Mouse (Mus musculus): Measurements from ENCODE around the gene Rell1.
A peak's percentile ranks its signal among the peaks of the same experiment; 100 is the strongest.

The Rell1 gene

DNA sequence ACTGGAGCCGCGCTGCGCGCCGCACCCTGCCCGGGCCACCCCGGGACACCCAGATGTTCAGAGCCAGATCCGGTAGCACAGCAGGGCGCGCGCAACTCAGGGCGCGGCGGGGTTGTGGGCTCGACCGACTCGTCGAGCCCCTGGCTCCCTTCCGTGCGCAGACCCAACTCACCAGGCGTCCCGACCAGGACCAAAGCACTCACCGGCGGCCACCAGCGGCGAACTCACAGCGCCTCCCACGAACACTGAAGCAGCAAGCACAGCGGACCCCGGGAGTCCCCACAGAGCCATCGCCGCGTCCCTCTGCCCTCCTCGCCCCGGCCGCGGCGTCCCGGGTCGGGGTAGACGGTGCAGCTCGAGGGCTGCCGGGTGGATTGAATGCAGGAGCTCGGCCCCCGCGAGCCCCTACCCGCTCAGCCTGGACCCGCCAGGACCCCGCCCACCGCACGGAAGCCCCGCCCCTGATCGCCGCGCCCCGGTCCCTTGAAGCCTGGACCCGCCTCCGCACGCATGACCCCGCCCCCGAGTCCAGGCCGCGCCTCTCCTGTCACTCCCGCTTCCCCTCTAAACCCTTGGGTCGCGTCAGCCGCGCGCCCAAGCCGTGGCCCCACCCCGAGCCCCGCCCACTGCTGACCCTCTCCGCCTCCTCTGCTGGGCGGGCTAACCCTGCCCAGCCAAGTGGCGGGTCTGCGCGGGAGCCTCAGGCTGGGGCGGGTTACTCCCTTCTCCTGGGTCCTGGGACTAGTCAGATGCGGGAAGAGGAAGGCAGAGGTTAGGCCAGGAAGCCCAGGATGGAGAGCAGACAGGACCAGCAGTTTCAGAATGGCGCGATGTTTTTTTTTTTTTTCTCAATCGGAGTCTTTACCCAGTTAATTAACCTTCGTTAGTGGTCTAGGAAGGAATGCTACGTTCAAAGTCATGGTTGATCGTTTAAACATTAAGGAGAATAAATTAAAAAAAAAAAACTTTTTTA is at the start of gene Rell1:
TSS of gene Rell1 (minus strand) at position 455 of the 973 bp plus-strand sequence.
- DNase-seq, result peak; percentile 96 to 98

DNA sequence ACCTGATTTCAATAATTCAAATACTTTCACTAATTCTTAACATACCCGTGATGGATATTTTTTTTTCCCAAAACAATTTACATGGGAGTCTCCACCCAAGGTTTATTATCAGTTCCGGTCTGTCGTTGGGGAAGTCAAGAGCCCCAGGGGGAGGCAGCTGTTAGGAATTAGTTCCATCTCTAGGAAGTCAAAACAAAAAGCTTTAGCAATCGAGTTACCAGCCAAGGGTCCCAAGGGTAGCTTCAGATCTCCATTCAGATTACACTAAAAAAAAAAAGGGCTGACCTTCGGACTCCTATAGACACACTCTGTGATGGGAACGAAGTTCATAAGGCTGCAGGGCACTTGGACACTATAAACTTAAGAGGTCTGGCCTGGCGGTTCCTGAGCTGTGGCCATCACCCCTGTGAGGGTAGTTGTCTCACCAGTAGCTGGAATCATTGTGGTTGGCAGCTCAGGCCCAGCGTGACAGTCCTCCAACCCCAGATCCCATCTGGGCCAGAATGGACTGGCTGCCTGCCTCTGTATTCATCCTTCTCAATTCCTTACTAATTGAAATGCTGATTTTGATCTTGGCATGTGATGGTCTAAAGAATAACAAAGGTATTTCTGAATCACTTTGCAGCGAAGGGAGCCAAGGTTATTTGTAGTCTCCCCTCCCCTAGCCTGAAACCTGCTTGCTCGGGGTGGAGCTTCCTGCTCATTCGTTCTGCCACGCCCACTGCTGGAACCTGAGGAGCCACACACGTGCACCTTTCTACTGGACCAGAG is 44.1 kb upstream of the Rell1 start:
- DNase-seq, result no peak

DNA sequence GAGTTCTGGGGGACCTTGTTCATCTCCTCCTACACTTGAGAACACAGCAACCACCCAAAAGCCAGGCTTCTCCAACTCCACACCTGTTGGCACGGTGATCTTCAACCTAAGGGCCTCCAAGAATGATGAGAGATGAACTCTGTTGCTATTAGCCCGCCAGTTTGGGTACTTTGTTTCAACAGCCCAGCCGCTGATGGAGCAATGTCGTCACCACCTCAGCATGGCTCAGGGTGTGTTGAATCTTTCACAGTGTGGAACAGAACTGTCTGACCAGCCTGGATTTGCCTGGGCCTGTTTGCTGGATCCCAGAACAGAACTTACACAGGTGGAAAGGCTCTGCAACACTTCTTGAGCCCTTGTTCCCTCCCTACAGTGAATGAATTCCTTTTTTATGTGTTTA is 37.9 kb upstream of the Rell1 start:
- DNase-seq, result no peak

GRCm38 (mm10) chr5:64003302-64003701 is 34.6 kb upstream of the Rell1 start:
- DNase-seq, result no peak

DNA sequence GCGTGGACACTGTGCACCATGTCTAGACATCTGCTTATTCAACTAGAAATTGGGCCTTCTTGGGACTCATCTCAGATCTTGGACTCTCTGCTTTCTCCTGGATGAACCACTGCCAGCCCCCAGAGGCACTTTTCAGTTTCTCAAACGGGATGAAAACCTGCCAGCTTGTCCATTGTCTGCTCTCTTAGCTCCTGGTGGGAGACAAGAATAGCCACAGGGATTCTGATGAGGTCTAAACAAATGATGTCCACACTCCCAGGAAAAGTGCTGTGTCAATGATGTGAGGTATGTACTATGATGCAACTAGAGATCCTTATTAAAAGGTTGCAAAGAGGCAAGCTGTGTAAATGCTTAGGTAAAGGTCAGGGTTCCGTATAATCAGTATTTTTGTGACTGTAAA is 25.2 kb upstream of the Rell1 start:
- DNase-seq, result no peak

- no peak for DNase-seq
These were observed 22.0 kb upstream of the Rell1 start for GRCm38 (mm10) chr5:63990675-63991074.

DNA sequence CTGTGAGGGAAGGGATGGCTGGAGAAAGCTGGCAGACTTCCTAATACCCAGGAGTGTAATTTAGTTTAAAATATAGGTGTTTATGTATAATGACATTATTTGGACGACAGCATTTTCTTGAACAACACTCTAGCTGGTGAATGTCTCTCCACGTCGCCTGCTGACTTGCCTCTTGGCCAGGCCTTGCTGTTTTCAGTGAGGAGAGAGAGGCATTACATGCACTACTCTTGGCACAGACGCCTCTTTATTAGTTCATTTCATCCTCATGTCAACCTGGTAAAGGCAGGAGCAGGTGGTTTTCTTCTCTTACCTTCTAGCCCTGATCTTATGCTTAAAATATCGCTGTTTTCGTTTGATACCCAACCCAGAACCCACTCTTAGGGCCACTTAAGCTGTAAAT is 17.6 kb upstream of the Rell1 start:
- DNase-seq, result peak in 1 of 2 experiments; percentile 15

- DNase-seq, result peak in 1 of 2 experiments; percentile 36
These were observed 13.6 kb upstream of the Rell1 start for GRCm38 (mm10) chr5:63982296-63982695.

GRCm38 (mm10) chr5:63970991-63971390 is 2.3 kb upstream of the Rell1 start:
- no peak for DNase-seq

DNA sequence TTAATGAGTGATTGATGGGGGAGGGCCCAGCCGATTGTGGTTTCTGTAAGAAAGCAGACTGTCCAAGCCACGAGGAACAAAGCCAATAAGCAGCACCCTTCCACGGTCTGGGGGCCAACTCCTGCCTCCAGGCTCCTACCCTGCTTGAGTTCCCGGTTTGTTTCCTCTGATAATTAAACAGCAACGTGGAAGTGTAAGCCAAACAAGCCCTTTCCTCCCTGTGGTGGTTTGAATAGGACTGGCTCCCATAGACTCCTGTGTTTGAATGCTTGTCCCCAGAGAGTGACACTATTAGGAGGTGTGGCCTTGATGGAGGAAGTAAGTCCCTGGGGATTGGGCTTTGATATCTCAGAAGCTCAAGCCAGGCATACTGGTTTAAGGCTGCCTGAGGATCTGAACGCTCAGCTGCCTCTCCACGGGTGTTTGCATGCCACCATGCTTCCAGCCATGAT is 1.6 kb upstream of the Rell1 start:
- no peak for DNase-seq

- DNase-seq, result no peak
These were observed 897 bp upstream of the Rell1 start for GRCm38 (mm10) chr5:63969476-63970112.

DNA sequence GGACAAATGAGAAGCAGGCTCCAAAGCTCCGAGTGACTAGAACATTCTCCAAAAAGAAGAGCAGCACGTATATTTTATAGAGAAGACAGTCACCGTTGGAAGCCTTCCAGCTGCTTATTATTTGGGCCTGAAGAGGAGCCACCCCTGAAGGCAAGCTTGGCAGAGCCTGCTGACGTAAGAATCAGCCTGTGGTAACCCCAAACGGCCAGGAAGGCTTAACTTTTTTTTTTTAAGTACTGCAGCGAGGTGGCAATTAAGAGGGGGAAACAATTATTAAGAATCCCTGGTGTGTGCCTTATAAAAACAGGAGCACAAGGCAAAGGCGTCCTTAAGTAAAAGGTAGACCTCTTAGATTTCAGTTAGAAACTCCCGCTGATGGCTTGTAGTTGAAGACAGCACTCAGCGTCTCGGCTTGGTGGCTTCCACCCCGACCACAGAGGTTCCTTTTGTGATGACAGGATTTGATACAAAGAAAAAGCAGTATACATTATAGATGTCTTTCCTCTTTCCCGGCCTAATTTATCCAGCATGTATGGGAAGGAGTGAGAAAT is 1.0 kb downstream of the Rell1 start:
- DNase-seq, result peak in 1 of 2 experiments; percentile 40

DNA sequence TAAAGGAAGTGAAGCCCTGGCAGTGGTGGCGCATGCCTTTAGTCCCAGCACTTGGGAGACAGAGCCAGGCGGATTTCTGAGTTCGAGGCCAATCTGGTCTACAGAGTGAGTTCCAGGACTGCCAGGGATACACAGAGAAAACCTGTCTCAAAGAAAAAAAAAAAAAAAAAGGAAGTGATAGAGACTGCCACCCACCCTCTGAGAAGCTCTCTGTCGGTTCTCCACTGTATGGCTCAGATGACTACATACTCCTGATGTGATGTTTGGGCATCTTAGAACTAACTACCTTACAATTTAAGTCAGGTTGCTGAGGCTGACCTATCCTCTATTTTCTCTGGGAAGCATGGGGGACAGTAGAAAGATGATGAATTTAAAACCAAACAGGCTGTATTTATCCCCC is 2.3 kb downstream of the Rell1 start:
- no peak for DNase-seq

DNA sequence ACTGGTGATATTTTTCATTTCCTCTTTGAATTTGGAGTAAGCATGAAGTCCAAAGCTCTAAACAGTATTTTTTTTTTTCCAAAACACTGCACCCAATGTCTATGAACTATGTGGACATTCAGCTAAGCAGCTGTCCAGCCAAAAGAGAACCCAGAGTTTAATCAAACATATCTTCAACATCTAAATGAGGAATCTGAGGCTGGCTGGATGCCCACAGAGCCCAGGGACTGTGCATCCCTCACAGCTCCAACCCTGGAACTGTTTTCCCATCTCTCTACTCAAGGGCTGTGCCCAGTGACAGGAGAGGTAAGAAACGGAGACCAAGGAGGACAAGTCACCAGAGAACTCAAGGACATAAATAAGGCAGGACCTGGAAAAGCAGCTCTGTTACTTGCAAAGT is 2.8 kb downstream of the Rell1 start:
- DNase-seq, result no peak

DNA sequence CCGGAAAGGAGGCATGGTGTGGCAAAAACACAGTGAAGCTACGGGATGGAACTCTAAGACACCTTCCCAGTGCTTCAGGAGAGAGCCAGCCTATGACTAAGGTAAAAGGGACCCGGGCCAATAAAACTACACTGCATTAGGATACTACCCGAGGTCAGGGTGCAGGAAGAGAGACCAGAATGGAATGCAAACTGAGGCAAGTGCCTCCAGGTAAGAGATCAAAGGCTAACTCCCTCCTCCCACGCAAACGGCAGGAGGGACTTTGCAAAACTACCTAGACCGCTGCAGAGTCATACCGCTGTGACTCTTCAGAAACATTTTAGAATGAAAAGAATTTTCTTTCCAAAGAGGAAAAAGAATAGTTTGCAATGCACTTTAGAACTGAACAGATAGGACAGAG is 4.1 kb downstream of the Rell1 start:
- no peak for DNase-seq

- no peak for DNase-seq
These were observed 7.0 kb downstream of the Rell1 start for GRCm38 (mm10) chr5:63961726-63962125.

- no peak for DNase-seq
These were observed 8.1 kb downstream of the Rell1 start for GRCm38 (mm10) chr5:63960565-63960964.

DNA sequence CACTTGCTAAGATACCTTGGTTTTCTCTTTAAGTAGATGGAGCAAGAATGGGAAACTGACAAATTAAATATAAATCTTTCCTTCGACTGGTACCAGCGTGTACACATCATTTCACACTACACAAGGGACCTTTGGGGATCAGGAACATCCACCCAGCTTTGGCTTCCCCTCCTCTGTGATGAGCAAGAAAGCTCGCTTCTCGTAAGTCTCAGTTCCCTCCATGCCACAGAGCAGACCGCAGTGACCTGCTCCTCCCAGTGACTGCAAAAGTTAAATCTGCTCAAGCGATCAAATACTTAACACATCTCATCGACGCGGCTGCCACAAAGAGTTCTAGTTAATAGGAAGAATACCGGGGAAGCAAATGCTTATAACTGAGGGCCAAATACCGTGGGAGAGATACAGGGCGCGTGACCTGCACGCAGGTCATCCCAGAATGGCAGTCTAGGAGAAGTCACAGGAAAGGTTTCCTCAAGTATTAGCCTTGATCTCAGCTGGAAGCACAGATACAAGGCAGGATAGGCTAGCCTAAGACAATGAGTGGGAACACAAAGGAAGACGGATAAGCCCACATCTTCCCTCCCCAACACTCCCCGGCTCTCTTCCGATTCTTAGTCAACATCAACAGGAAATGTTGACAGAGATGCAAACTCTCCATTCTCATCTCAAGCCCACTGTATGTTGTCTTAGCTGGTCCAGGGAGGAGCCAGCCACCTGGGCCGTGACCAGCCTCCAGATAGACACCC is 9.6 kb downstream of the Rell1 start:
- no peak for DNase-seq

GRCm38 (mm10) chr5:63957607-63958006 is 11.1 kb downstream of the Rell1 start:
- DNase-seq, result peak; percentile 72 to 76

DNA sequence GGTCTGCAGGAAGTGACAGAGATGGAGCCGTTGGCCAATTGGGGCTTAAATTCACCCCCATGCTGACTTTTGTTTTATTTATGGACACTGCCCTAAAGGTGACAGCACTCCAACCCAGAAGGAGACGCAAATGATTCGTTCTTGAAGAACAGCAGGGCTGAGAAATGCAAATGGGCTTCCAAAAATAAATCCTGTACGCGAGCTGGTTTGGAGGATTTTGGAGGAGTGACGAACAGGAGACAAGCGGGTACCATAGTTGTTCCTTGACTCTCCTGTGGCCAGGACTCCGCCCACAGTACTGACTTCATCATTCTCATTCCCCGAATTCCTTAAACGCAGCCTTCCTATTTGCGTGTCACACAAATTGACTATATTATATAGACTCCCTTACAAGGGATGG is 12.3 kb downstream of the Rell1 start:
- DNase-seq, result no peak

DNA sequence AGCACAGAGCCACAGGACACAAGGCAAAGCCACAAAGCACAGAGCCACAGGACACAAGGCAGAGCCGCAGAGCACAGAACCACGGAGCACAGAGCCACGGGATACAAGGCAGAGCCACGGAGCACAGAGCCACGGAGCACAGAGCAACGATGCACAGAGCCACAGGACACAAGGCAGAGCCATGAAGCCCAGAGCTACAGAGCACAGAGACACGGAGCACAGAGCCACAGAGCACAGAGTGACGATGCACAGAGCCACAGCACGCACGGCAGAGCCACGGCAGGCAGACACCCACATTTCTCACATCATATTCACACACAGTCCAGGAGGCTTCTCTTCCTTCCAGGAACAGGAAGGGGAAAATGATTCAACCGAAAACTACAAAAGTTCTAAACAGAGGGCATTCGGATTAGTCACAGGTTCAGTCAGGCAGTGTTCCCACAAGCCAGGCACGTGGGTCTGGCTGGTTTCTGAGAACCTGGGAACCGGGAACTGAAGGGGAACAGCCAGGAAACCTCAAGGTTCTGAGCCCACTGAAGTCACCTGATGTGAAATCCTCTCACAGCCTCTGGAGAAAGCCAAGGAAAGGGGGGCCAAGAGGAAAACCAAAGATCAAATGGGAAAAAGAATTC is 15.2 kb downstream of the Rell1 start:
- DNase-seq, result no peak

DNA sequence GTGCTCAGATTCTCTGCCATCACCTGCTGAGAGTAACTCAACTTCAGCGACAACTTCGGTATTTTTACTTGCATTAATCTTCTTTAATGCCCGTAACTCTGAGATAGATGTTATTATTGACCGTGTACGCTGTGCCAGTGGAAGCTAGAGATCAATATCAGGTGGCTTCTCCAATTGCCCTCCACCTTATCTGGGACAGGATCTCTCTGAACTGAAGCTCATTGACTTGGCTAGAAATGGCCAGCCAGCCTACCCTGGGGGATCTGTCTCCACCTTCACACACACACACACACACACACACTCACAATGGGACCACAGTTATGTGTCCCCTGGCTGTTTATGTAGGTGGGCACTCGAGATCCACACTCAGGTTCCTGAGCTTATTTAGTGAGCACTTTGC is 16.7 kb downstream of the Rell1 start:
- no peak for DNase-seq
